Mouse (Mus musculus) liver, embryonic 14.5 days (tissue): Measurements from ENCODE around the gene Orc3.

Source experiments
- CTCF ChIP-seq: IDR thresholded peaks from 2 replicates; pipeline ENCODE4 v1.5.1; 2016; ENCODE audit warnings: antibody characterized with exemption, low read depth, control low read depth
- EP300 ChIP-seq: IDR thresholded peaks from 2 replicates; pipeline ENCODE4 v1.6.1; 2016; ENCODE audit warnings: antibody characterized with exemption, low read depth

DNA sequence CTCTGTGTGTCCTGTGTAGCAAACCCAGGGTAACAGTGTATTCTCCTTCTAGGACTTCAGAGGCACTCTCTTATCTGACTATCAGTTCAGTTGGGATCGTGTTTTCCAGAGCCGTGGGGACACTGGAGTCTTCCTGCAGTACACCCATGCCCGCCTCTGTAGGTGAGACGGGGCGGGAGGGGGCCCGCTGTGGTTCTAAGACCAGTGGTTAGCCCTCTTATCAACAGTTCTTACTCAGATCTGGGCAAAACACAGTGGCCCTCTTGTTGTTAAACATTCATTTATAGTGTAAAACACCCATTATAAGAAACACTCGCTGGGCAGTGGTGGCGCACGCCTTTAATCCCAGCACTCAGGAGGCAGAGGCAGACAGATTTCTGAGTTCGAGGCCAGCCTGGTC lies 41.4 kb upstream of the Orc3 start:
- TF ChIP-seq CTCF (no peak), EP300 (no peak)
